Mouse (Mus musculus): ENCODE data around the gene Paqr7.

DNA sequence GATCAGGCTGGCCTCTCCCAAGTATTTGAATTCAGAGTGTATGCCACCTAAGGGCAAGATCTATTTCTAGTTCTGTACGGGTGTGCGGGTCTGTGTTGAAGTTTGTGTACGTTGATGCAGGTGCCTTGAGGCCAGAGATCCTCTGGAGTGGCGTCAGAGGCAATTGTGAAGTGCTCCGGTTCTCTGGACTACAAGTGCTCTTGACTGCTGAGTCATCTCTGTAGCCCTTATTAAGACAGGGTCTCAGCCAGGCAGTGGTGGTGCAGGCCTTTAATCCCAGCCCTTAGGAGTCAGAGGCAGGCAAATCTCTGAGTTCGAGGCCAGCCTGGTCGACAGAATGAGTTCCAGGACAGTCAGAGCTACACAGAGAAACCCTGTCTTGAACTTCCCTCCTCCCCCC, 19.1 kb downstream of the Paqr7 start:
- no peak for TF ChIP-seq CTCF (IDR thresholded peaks at IDR 0.05; ENCODE audit: insufficient read depth, low read depth, low read length)
- TF ChIP-seq POLR2A (IDR thresholded peaks at IDR 0.05; ENCODE audit: insufficient read depth, low read depth, low read length) = no peak
